In genomic region chr9:120190891-120191290, GRCm38 (mm10) we compare ENCODE assay signal across 8 mouse cellular contexts. TPM values are rescaled to one million over a fixed set of nuclear protein-coding genes. Genes with fewer than 3 reads are reported as not detected.
DNase-seq lines count a peak whose midpoint lies in the region; ATAC-seq and TF ChIP-seq lines count a peak whose summit lies in the region.

No protein-coding gene starts in this region.

- no peak for TF ChIP-seq CTCF in small intestine, adult 2 months (IDR thresholded peaks at IDR 0.05; ENCODE audit: extremely low read depth, insufficient read length, insufficient replicate concordance, low read depth, low read length)

- peaks cover 11% of the 10 kb centered on the region for H3K4me1 ChIP-seq in forebrain, embryonic 10.5 days
- H3K4me1 ChIP-seq in limb, embryonic 14.5 days (ENCODE audit: control insufficient read depth, insufficient read depth, low read length), result no peaks in the 10 kb centered on the region
- no peaks in the 10 kb centered on the region; the same call in 1 of the 2 replicates for H3K4me1 ChIP-seq in small intestine, adult 2 months (ENCODE audit: control insufficient read depth, insufficient read depth, insufficient read length, low read length)

- peak; percentile 24 for DNase-seq in retina, embryonic 14.5 days (ENCODE audit: low spot score)
- no peak for DNase-seq in retina, postnatal 1 day
- DNase-seq in forebrain, embryonic 10.5 days (ENCODE audit: extremely low spot score, low spot score), result no peak
- no peak for DNase-seq in limb, embryonic 14.5 days (ENCODE audit: low spot score)
- DNase-seq in left cerebral cortex, adult 18-20 months (ENCODE audit: low spot score in 2 of 2), result no peak
- DNase-seq in adrenal gland, adult (ENCODE audit: inconsistent age in 2 of 2, low spot score in 1 of 2), result no peak
- no peak for DNase-seq in layer of hippocampus, postnatal 25 days (ENCODE audit: extremely low spot score in 1 of 2, low spot score in 1 of 2)

- peak overlapping the region; percentile 53 for H3K4me2 ChIP-seq in limb, embryonic 14.5 days (replicated peaks; ENCODE audit: low read depth, low read length, severe bottlenecking)

- TF ChIP-seq POLR2A in limb, embryonic 14.5 days (IDR thresholded peaks at IDR 0.05; ENCODE audit: borderline replicate concordance, extremely low read depth, insufficient read depth, insufficient read length), result no peak
- TF ChIP-seq POLR2A in small intestine, adult 2 months (IDR thresholded peaks at IDR 0.05; ENCODE audit: low read depth, low read length), result no peak

- H3K9ac ChIP-seq in limb, embryonic 14.5 days (ENCODE audit: low read depth, low read length, severe bottlenecking), result peak overlapping the region; percentile 41

- 47% methylated on average over 13 of the region's 13 CpGs for WGBS in forebrain, embryonic 10.5 days
- 53% methylated on average over 13 of the region's 13 CpGs for WGBS in limb, embryonic 14.5 days
- WGBS in small intestine, adult 2 months, result 12% methylated on average over 13 of the region's 13 CpGs

- peaks cover 13% of the 10 kb centered on the region for H3K27me3 ChIP-seq in forebrain, embryonic 10.5 days (ENCODE audit: poor library complexity, severe bottlenecking)
- no peaks in the 10 kb centered on the region for H3K27me3 ChIP-seq in limb, embryonic 14.5 days (ENCODE audit: control insufficient read depth, insufficient read depth, low read length)
- H3K27me3 ChIP-seq in small intestine, adult 2 months (ENCODE audit: control insufficient read depth, insufficient read depth, low read length), result 0 out of 2 replicates have a peak, but pooled peaks cover 3% of the 10 kb centered on the region

- peak overlapping the region; percentile 50 for H3K4me3 ChIP-seq in forebrain, embryonic 10.5 days
- H3K4me3 ChIP-seq in limb, embryonic 14.5 days (replicated peaks; ENCODE audit: low read length), result peak overlapping the region; percentile 34
- H3K4me3 ChIP-seq in small intestine, adult 2 months (ENCODE audit: low read depth, low read length), result peak overlapping the region; percentile 59

- no peaks in the 10 kb centered on the region for H3K36me3 ChIP-seq in forebrain, embryonic 10.5 days (replicated peaks)
- H3K36me3 ChIP-seq in limb, embryonic 14.5 days (ENCODE audit: control insufficient read depth, insufficient read depth, low read length), result no peaks in the 10 kb centered on the region
- H3K36me3 ChIP-seq in small intestine, adult 2 months (ENCODE audit: control insufficient read depth, insufficient read depth, low read length), result no peaks in the 10 kb centered on the region

- ATAC-seq in limb, embryonic 14.5 days (ENCODE audit: low FRiP score, low read depth), result no peak

- peak overlapping the region; percentile 69 for H3K27ac ChIP-seq in forebrain, embryonic 10.5 days
- no peak overlapping the region for H3K27ac ChIP-seq in limb, embryonic 14.5 days (replicated peaks; ENCODE audit: low read depth, low read length)
- no peak overlapping the region for H3K27ac ChIP-seq in small intestine, adult 2 months (ENCODE audit: insufficient read depth, low read depth, low read length)

- H3K9me3 ChIP-seq in forebrain, embryonic 10.5 days, result no peaks in the 10 kb centered on the region
- no peaks in the 10 kb centered on the region for H3K9me3 ChIP-seq in limb, embryonic 14.5 days (ENCODE audit: control insufficient read depth, low read length)

RNA-seq across cellular contexts. Expression of gene Mobp, which starts 41.4 kb away (rescaled TPM):
- polyA plus RNA-seq in forebrain, embryonic 10.5 days (2016; fragmentation: Nextera tagmentation; extraction: Ambion mirVana), result 1.7 and 1.9 TPM in 2 replicates
- polyA plus RNA-seq in limb, embryonic 14.5 days (2012; rRNA removed), result not detected in 2 replicates
- polyA plus RNA-seq in limb, embryonic 14.5 days (2014; fragmentation: Nextera tagmentation; extraction: Ambion mirVana), result not detected in 2 replicates
- polyA plus RNA-seq in small intestine, adult 2 months (2012; rRNA removed), result not detected in 2 replicates
- 100 to 1,000 TPM; 189 to 204 TPM for total RNA-seq in left cerebral cortex, adult 18-20 months (2021)
- 100 to 1,000 TPM; 605 to 677 TPM for total RNA-seq in layer of hippocampus, postnatal 25 days (2021)
